Mouse (Mus musculus) neural tube, embryonic 15.5 days (tissue): ENCODE measurements around the gene Sdc4. TPM values are rescaled to one million over a fixed set of nuclear protein-coding genes. Genes with fewer than 3 reads are reported as not detected.

Experiments
- ATAC-seq: fragments of 200-750 bp; cut with Nextera tagmentation; 2 replicates; pipeline ENCODE4 v1.8.0; 2017; ENCODE audit warnings: mild to moderate bottlenecking, moderate TSS enrichment, moderate library complexity; ENCODE audit not compliant: low FRiP score
- H3K27ac ChIP-seq: fragments of 300-500 bp; sonication (generic); replicated peaks from 2 replicates; pipeline ENCODE4 v1.5.1; 2015; ENCODE audit warnings: mild to moderate bottlenecking, inconsistent platforms
- H3K27me3 ChIP-seq: fragments of 300-500 bp; sonication (generic); replicated peaks from 2 replicates; pipeline ENCODE4 v1.6.1; 2015; ENCODE audit warnings: inconsistent platforms
- H3K36me3 ChIP-seq: fragments of 300-500 bp; sonication (generic); 2 replicates; pipeline ENCODE4 v1.6.1; 2015; ENCODE audit warnings: inconsistent platforms
- H3K4me1 ChIP-seq: fragments of 300-500 bp; sonication (generic); 2 replicates; pipeline ENCODE4 v1.6.1; 2015; ENCODE audit warnings: inconsistent platforms
- H3K4me2 ChIP-seq: fragments of 300-500 bp; sonication (generic); 2 replicates; pipeline ENCODE4 v1.6.1; 2015; ENCODE audit warnings: inconsistent platforms, mild to moderate bottlenecking, moderate library complexity
- H3K4me3 ChIP-seq: fragments of 300-500 bp; sonication (generic); replicated peaks from 2 replicates; pipeline ENCODE4 v1.5.1; 2015; ENCODE audit warnings: mild to moderate bottlenecking, inconsistent platforms
- H3K9ac ChIP-seq: fragments of 300-500 bp; sonication (generic); replicated peaks from 2 replicates; pipeline ENCODE4 v1.6.1; 2015; ENCODE audit warnings: mild to moderate bottlenecking, inconsistent platforms
- H3K9me3 ChIP-seq: fragments of 300-500 bp; sonication (generic); replicated peaks from 2 replicates; pipeline ENCODE4 v1.6.1; 2016; ENCODE audit warnings: inconsistent platforms
- whole genome bisulfite sequencing: fragments of 180-500 bp; shearing (Covaris S2); methylation state at CpG from one replicate; pipeline ENCODE4 v1.1.7; 2015; ENCODE audit warnings: mixed read lengths; 5-methylcytosine and 5-hydroxymethylcytosine counted together
- polyA plus RNA-seq: library from polyadenylated mRNA; unstranded; fragments of >200 nt; fragmentation: Nextera tagmentation; extraction: Ambion mirVana; gene quantifications from 2 replicates; pipeline ENCODE4 v1.2.1, GENCODE M21; 2015

Sdc4 gene
- polyA plus RNA-seq, 1 experiment from 2014 or later: 9.0 TPM

- H3K4me3 ChIP-seq: peak within 1 kb of the TSS; percentile 54
- no peaks in the 10 kb centered on the region for H3K36me3 ChIP-seq
- WGBS: under 1% methylated on average over 17 of the region's 17 CpGs
- no peaks in the 10 kb centered on the region for H3K9me3 ChIP-seq
- peak within 1 kb of the TSS; percentile 75 for H3K27ac ChIP-seq
- peak; percentile 81 for ATAC-seq
- peak within 1 kb of the TSS; percentile 46 for H3K9ac ChIP-seq
- peaks cover 29% of the 10 kb centered on the region for H3K4me1 ChIP-seq
- H3K27me3 ChIP-seq: peaks cover 28% of the 10 kb centered on the region
- H3K4me2 ChIP-seq: peak within 1 kb of the TSS; percentile 82
Measured at GRCm38 (mm10) chr2:164389020-164389419, 54.7 kb downstream of the Sdc4 start, which contains the start of gene Slpi. Slpi (minus strand) TSS chr2:164389095.

GRCm38 (mm10) chr2:164386953-164387352 is 56.7 kb downstream of the Sdc4 start:
- peaks cover 31% of the 10 kb centered on the region for H3K4me1 ChIP-seq
- H3K9ac ChIP-seq: no peak overlapping the region
- no peaks in the 10 kb centered on the region for H3K9me3 ChIP-seq
- H3K4me3 ChIP-seq: no peak overlapping the region
- no peak overlapping the region for H3K4me2 ChIP-seq
- no peak overlapping the region for H3K27ac ChIP-seq
- 23% methylated on average over 8 of the region's 8 CpGs for WGBS
- no peak for ATAC-seq
- H3K36me3 ChIP-seq: no peaks in the 10 kb centered on the region
- peaks cover 23% of the 10 kb centered on the region for H3K27me3 ChIP-seq

- Histone ChIP-seq H3K27me3 (peaks cover 22% of the 10 kb centered on the region), H3K4me2 (peak overlapping the region; percentile 29), H3K27ac (no peak overlapping the region), H3K4me1 (peaks cover 31% of the 10 kb centered on the region), H3K36me3 (no peaks in the 10 kb centered on the region), H3K9ac (no peak overlapping the region), H3K4me3 (no peak overlapping the region), H3K9me3 (no peaks in the 10 kb centered on the region)
- ATAC-seq: peak; percentile 46; the same call in 1 of the 2 replicates
- 14% methylated on average over 18 of the region's 18 CpGs for WGBS
Measured at GRCm38 (mm10) chr2:164385927-164386763, 57.5 kb downstream of the Sdc4 start.

- 40% methylated on average over 11 of the region's 11 CpGs for WGBS
- no peaks in the 10 kb centered on the region for H3K9me3 ChIP-seq
- no peak for ATAC-seq
Measured at GRCm38 (mm10) chr2:164383656-164384399, 59.9 kb downstream of the Sdc4 start.

DNA sequence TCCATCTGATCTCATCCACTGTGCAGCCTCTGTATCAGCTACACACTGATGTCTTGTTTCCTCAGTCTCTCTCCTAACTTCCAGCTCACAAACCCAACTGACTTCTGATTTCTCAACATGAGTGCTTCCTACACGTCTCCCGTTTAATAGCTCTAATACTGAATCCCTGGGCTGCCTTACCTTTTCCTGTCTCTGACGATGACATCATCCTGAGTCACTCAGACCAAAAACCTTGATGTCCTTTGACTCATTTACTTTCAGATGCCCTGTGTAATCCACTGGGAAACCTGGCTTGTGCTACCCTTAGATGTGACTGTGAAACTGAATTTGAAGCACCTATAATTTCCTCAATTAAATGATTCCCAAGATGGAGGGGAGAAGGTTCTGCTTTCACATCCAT is 60.7 kb downstream of the Sdc4 start:
- WGBS: 87% methylated on average over 3 of the region's 3 CpGs
- Histone ChIP-seq H3K4me2 (no peak overlapping the region), H3K4me1 (peaks cover 19% of the 10 kb centered on the region), H3K4me3 (no peak overlapping the region), H3K27me3 (peaks cover 10% of the 10 kb centered on the region), H3K9me3 (no peaks in the 10 kb centered on the region), H3K9ac (no peak overlapping the region), H3K27ac (no peak overlapping the region), H3K36me3 (no peaks in the 10 kb centered on the region)
- no peak for ATAC-seq

More at GRCm38 (mm10) chr2:164383656-164384399, 59.9 kb downstream of the Sdc4 start:
- H3K4me3 ChIP-seq: no peak overlapping the region
- peaks cover 18% of the 10 kb centered on the region for H3K27me3 ChIP-seq
- no peak overlapping the region for H3K4me2 ChIP-seq
- no peak overlapping the region for H3K27ac ChIP-seq
- no peak overlapping the region for H3K9ac ChIP-seq
- H3K4me1 ChIP-seq: peaks cover 20% of the 10 kb centered on the region
- no peaks in the 10 kb centered on the region for H3K36me3 ChIP-seq

DNA sequence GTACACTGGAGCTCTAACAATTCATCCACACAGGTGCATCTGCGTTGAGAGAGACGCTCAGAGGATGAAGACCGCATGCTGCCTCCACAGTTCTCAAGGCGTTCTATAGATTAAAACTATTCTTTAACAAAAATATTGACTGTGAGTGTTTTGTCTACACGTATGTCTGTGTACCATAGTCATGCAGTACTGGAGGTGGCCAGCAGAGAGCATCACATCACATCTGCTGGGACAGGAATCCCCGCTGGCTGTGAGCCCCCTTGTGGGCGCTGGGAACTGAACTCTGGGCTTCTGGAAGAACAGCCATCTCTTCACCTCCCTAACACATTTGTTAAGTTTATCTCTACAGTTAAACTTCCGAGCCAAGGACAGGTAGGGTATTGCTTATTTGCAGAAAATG is 62.0 kb downstream of the Sdc4 start:
- no peak for ATAC-seq
- H3K27me3 ChIP-seq: peaks cover 4% of the 10 kb centered on the region; the same call in 1 of the 2 replicates
- H3K9ac ChIP-seq: no peak overlapping the region
- no peak overlapping the region for H3K4me2 ChIP-seq
- H3K4me1 ChIP-seq: peaks cover 15% of the 10 kb centered on the region
- no peak overlapping the region for H3K4me3 ChIP-seq
- H3K27ac ChIP-seq: no peak overlapping the region
- H3K36me3 ChIP-seq: no peaks in the 10 kb centered on the region
- no peaks in the 10 kb centered on the region for H3K9me3 ChIP-seq
- WGBS: 81% methylated on average over 8 of the region's 8 CpGs

GRCm38 (mm10) chr2:164377478-164378426 is 65.9 kb downstream of the Sdc4 start:
- no peak overlapping the region for H3K4me3 ChIP-seq
- H3K36me3 ChIP-seq: no peaks in the 10 kb centered on the region
- no peaks in the 10 kb centered on the region for H3K9me3 ChIP-seq
- ATAC-seq: no peak
- WGBS: 91% methylated on average over 15 of the region's 15 CpGs
- H3K27ac ChIP-seq: no peak overlapping the region
- H3K9ac ChIP-seq: no peak overlapping the region
- H3K4me1 ChIP-seq: no peaks in the 10 kb centered on the region
- H3K4me2 ChIP-seq: no peak overlapping the region
- no peaks in the 10 kb centered on the region for H3K27me3 ChIP-seq

Other genes with a start within 250 kb of the Sdc4 start
- not detected in 2 replicates for gene Wfdc15a, start 243.8 kb downstream of the Sdc4 start, polyA plus RNA-seq
- 2.5 TPM in 1 of 2 replicates, not detected in the other for gene Wfdc15b, start 222.2 kb downstream of the Sdc4 start, polyA plus RNA-seq
- gene Svs2, start 205.4 kb downstream of the Sdc4 start, polyA plus RNA-seq: not detected in 2 replicates
- not detected in 2 replicates for gene Svs3b, start 187.2 kb downstream of the Sdc4 start, polyA plus RNA-seq
- gene Svs4, start 165.4 kb downstream of the Sdc4 start, polyA plus RNA-seq: not detected in 2 replicates
- not detected in 2 replicates for gene Svs3a, start 154.6 kb downstream of the Sdc4 start, polyA plus RNA-seq
- not detected in 2 replicates for gene Svs6, start 127.1 kb downstream of the Sdc4 start, polyA plus RNA-seq
- not detected in 2 replicates for gene Svs5, start 111.1 kb downstream of the Sdc4 start, polyA plus RNA-seq
- gene Slpi, start 54.8 kb downstream of the Sdc4 start, polyA plus RNA-seq: 0.36 and 0.43 TPM in 2 replicates
- gene Rbpjl, start 40.7 kb downstream of the Sdc4 start, polyA plus RNA-seq: 0.17 and 0.61 TPM in 2 replicates
- 8.5 and 11.1 TPM in 2 replicates for gene Matn4, start 38.7 kb downstream of the Sdc4 start, polyA plus RNA-seq
- 86.8 and 92.7 TPM in 2 replicates for gene Sys1, start 13.1 kb upstream of the Sdc4 start, polyA plus RNA-seq
- gene Gm20458, start 17.1 kb upstream of the Sdc4 start, polyA plus RNA-seq: 4.5 and 5.8 TPM in 2 replicates
- gene Trp53tg5, start 29.8 kb upstream of the Sdc4 start, polyA plus RNA-seq: not detected in 2 replicates
- 22.2 and 25.3 TPM in 2 replicates for gene Dbndd2, start 42.2 kb upstream of the Sdc4 start, polyA plus RNA-seq
- gene Pigt, start 53.6 kb upstream of the Sdc4 start, polyA plus RNA-seq: 88.8 and 92.2 TPM in 2 replicates
- 1.6 and 10.4 TPM in 2 replicates for gene Wfdc2, start 118.5 kb upstream of the Sdc4 start, polyA plus RNA-seq
- not detected in 2 replicates for gene Spint3, start 129.6 kb upstream of the Sdc4 start, polyA plus RNA-seq
- gene Wfdc6a, start 141.6 kb upstream of the Sdc4 start, polyA plus RNA-seq: 0.31 TPM in 1 of 2 replicates, not detected in the other
- not detected in 2 replicates for gene Eppin, start 149.7 kb upstream of the Sdc4 start, polyA plus RNA-seq
- gene Wfdc6b, start 169.6 kb upstream of the Sdc4 start, polyA plus RNA-seq: not detected in 2 replicates
- not detected in 2 replicates for gene Wfdc8, start 169.7 kb upstream of the Sdc4 start, polyA plus RNA-seq
- gene Wfdc16, start 194.9 kb upstream of the Sdc4 start, polyA plus RNA-seq: not detected in 2 replicates
- gene Wfdc10, start 212.2 kb upstream of the Sdc4 start, polyA plus RNA-seq: not detected in 2 replicates
- not detected in 2 replicates for gene Wfdc9, start 212.7 kb upstream of the Sdc4 start, polyA plus RNA-seq
- gene Wfdc11, start 230.2 kb upstream of the Sdc4 start, polyA plus RNA-seq: not detected in 2 replicates
- not detected in 2 replicates for gene Wfdc13, start 241.2 kb upstream of the Sdc4 start, polyA plus RNA-seq